Mouse (Mus musculus) CH12.LX (cell line): ENCODE measurements around the gene Akirin2. TPM values are rescaled to one million over a fixed set of nuclear protein-coding genes. Genes with fewer than 3 reads are reported as not detected.
A peak's percentile ranks its signal among the peaks of the same experiment; 100 is the strongest.

ENCODE experiments used
- DNase-seq: peaks from one replicate; pipeline ENCODE4 v3.0.0-alpha.2; 2013; ENCODE audit errors: extremely low read depth
- H3K27ac ChIP-seq: 2 replicates; pipeline ENCODE4 v1.5.1; 2012; ENCODE audit warnings: low read depth, mild to moderate bottlenecking, control low read depth, moderate library complexity; ENCODE audit not compliant: insufficient read depth
- H3K27me3 ChIP-seq: replicated peaks from 2 replicates; pipeline ENCODE3; 2012; ENCODE audit warnings: inconsistent platforms
- H3K36me3 ChIP-seq, 2 experiments: replicated peaks in 1 of 2; 2 replicates each; pipeline versions ENCODE3 to v1.6.1; 2012; ENCODE audit warnings: inconsistent platforms in 1 of 2, low read length in 1 of 2, mild to moderate bottlenecking in 1 of 2, mixed read lengths in 1 of 2, moderate library complexity in 1 of 2; ENCODE audit not compliant: control insufficient read depth in 1 of 2, insufficient read depth in 1 of 2
- H3K4me1 ChIP-seq, 2 experiments: 2 replicates each; pipeline ENCODE4 v1.6.1; 2012; ENCODE audit warnings: inconsistent platforms in 1 of 2, moderate library complexity in 1 of 2; ENCODE audit not compliant: insufficient read depth in 2 of 2, control insufficient read depth in 1 of 2
- H3K4me2 ChIP-seq: 2 replicates; pipeline ENCODE4 v1.6.1; 2012; ENCODE audit warnings: low read depth, mild to moderate bottlenecking, control low read depth; ENCODE audit not compliant: poor library complexity, insufficient read depth, severe bottlenecking
- H3K4me3 ChIP-seq, 3 experiments: fragments of 150-350 bp in 1 of 3; sonication (generic) in 1 of 3; replicated peaks in 1 of 3; 2 replicates each; pipeline versions ENCODE3 to v1.5.1; 2011 to 2012; ENCODE audit warnings: low read depth in 2 of 3, low read length in 2 of 3, mild to moderate bottlenecking in 2 of 3, moderate library complexity in 2 of 3, control low read depth in 1 of 3, improper control_type of control experiment in 1 of 3, inconsistent platforms in 1 of 3, mixed read lengths in 1 of 3; ENCODE audit not compliant: poor library complexity in 1 of 3
- H3K79me2 ChIP-seq: replicated peaks from 2 replicates; pipeline ENCODE4 v1.6.1; 2012; ENCODE audit warnings: mild to moderate bottlenecking, moderate library complexity; ENCODE audit not compliant: control insufficient read depth, poor library complexity, insufficient read depth, severe bottlenecking; ENCODE audit errors: extremely low read depth
- H3K9ac ChIP-seq: 2 replicates; pipeline ENCODE4 v1.6.1; 2012; ENCODE audit warnings: low read depth, mild to moderate bottlenecking, control low read depth, moderate library complexity; ENCODE audit not compliant: insufficient read depth
- H3K9me3 ChIP-seq: replicated peaks from 2 replicates; pipeline ENCODE3; 2012; ENCODE audit warnings: low read length, inconsistent platforms, mixed read lengths
- E2F4 ChIP-seq: IDR thresholded peaks from 2 replicates; pipeline ENCODE4 v1.6.1; 2011; ENCODE audit warnings: low read depth, low read length, improper control_type of control experiment; ENCODE audit not compliant: insufficient replicate concordance
- ELF1 ChIP-seq: IDR thresholded peaks from 2 replicates; pipeline ENCODE4 v1.6.1; 2014; ENCODE audit warnings: low read depth, mild to moderate bottlenecking, inconsistent platforms, low read length, improper control_type of control experiment
- JUN ChIP-seq: IDR thresholded peaks from 2 replicates; pipeline ENCODE4 v1.6.1; 2011; ENCODE audit warnings: low read depth, mild to moderate bottlenecking, low read length, improper control_type of control experiment, moderate library complexity; ENCODE audit not compliant: insufficient read depth
- KAT2A ChIP-seq: IDR thresholded peaks from 2 replicates; pipeline ENCODE4 v1.6.1; 2012; ENCODE audit warnings: low read length, improper control_type of control experiment, inconsistent platforms; ENCODE audit not compliant: insufficient replicate concordance
- MXI1 ChIP-seq: IDR thresholded peaks from 2 replicates; pipeline ENCODE4 v1.6.1; 2011; ENCODE audit warnings: mild to moderate bottlenecking, low read depth, low read length, improper control_type of control experiment
- NRF1 ChIP-seq: IDR thresholded peaks from 2 replicates; pipeline ENCODE4 v1.6.1; 2014; ENCODE audit warnings: low read depth, mild to moderate bottlenecking, inconsistent platforms, low read length, improper control_type of control experiment, moderate library complexity
- POLR2A ChIP-seq: IDR thresholded peaks from 2 replicates; pipeline ENCODE4 v1.6.1; 2011; ENCODE audit warnings: low read depth, mild to moderate bottlenecking, improper control_type of control experiment, low read length
- RCOR1 ChIP-seq: conservative IDR thresholded peaks from 2 replicates; pipeline ENCODE4 v1.6.1; 2012; ENCODE audit warnings: low read depth, mild to moderate bottlenecking, inconsistent platforms, low read length, improper control_type of control experiment
- SIN3A ChIP-seq: IDR thresholded peaks from 2 replicates; pipeline ENCODE4 v1.6.1; 2012; ENCODE audit warnings: low read length, improper control_type of control experiment, inconsistent platforms
- SMC3 ChIP-seq: IDR thresholded peaks from 2 replicates; pipeline ENCODE4 v1.6.1; 2011; ENCODE audit warnings: low read depth, low read length, improper control_type of control experiment
- TBP ChIP-seq: conservative IDR thresholded peaks from 2 replicates; pipeline ENCODE4 v1.6.1; 2011; ENCODE audit warnings: low read depth, low read length, improper control_type of control experiment
- USF1 ChIP-seq: IDR thresholded peaks from 2 replicates; pipeline ENCODE4 v1.6.1; 2014; ENCODE audit warnings: low read depth, mild to moderate bottlenecking, inconsistent platforms, low read length, improper control_type of control experiment
- ZC3H11A ChIP-seq: IDR thresholded peaks from 2 replicates; pipeline ENCODE4 v1.6.1; 2012; ENCODE audit warnings: low read depth, mild to moderate bottlenecking, inconsistent platforms, low read length, improper control_type of control experiment
- ZKSCAN1 ChIP-seq: IDR thresholded peaks from 2 replicates; pipeline ENCODE4 v1.6.1; 2012; ENCODE audit warnings: low read depth, inconsistent platforms, low read length, improper control_type of control experiment, borderline replicate concordance
- ZNF384 ChIP-seq: IDR thresholded peaks from 2 replicates; pipeline ENCODE4 v1.6.1; 2012; ENCODE audit warnings: low read depth, low read length, improper control_type of control experiment, inconsistent platforms
- dilution Hi-C: fragments of 300-500 bp; cut with MboI; formaldehyde crosslinking; loops from 2 replicates; pipeline ENCODE4 v1.14.3; 2020; ENCODE audit warnings: low sequenced_read_pairs; ENCODE audit not compliant: extremely low pct_unique_long_range_greater_than_20kb, extremely low pct_ligation_motif_present
- in situ Hi-C: fragments of 300-500 bp; cut with MboI; formaldehyde crosslinking; loops from 3 replicates; pipeline ENCODE4 v1.14.3; 2019; ENCODE audit warnings: low sequenced_read_pairs, low pct_ligation_motif_present, low pct_unique_long_range_greater_than_20kb, mixed read lengths
- polyA plus RNA-seq: library from polyadenylated mRNA; unstranded; fragments of >175 nt; gene quantifications from 2 replicates; pipeline ENCODE4 v1.2.1, GENCODE M21; 2012; ENCODE audit warnings: low read depth; ENCODE audit not compliant: insufficient read length
- total RNA-seq, 2 experiments: library from RNA; depleted of rRNA; stranded (reverse); fragments of 300-350 nt in 1 of 2; fragments of >200 nt in 1 of 2; gene quantifications; 2 replicates each; pipeline ENCODE4 v1.2.3; 2012 to 2014

Gene Akirin2
- total and polyA plus RNA-seq, 3 experiments = 30.4 to 60.6 (median 52.3) TPM

DNA sequence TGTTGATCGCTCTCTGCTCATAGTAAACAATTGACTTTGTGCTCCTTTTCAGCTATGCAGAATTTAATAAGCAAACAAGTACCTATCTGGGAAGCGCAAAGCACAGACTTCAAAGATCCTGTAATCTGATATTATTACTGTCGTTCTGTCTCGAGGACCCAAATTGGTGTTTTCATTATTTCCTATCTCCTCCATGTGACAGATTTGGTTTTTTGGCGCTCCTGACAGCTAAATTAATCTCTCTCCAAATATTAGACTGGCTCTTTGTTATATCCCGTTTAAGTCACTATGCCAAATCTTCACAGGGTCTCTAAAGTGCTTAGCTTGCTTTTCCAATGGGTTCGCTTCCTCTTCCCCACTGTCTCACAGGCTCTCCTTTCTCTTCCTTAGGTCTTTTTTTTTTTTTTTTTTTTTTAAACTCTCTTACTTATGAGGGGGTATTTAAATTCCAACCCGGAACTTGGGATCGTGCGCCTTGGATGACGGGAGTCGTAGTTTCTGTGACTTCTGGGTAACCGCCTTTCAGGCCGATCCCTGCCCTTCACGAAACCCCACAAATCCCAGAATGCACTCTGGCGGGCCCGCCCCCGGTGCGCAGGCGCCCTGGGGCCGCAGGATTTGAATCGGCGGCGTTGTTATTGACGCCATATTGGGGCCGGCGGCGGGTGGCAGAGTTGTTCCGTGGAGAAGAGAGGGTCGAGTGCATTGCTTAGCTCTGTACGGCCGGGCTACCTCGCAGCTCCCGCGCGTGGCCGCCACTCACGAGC, 573 bp upstream of the Akirin2 start (continued):
- TF ChIP-seq RCOR1 (no peak), ZNF384 (peak; percentile 99), USF1 (no peak), MXI1 (no peak; the same call in 1 of the 2 replicates), POLR2A (peak; percentile 80), E2F4 (no peak), NRF1 (peak; percentile 94), ZKSCAN1 (no peak), TBP (peak; percentile 74; the same call in 1 of the 2 replicates)

DNA sequence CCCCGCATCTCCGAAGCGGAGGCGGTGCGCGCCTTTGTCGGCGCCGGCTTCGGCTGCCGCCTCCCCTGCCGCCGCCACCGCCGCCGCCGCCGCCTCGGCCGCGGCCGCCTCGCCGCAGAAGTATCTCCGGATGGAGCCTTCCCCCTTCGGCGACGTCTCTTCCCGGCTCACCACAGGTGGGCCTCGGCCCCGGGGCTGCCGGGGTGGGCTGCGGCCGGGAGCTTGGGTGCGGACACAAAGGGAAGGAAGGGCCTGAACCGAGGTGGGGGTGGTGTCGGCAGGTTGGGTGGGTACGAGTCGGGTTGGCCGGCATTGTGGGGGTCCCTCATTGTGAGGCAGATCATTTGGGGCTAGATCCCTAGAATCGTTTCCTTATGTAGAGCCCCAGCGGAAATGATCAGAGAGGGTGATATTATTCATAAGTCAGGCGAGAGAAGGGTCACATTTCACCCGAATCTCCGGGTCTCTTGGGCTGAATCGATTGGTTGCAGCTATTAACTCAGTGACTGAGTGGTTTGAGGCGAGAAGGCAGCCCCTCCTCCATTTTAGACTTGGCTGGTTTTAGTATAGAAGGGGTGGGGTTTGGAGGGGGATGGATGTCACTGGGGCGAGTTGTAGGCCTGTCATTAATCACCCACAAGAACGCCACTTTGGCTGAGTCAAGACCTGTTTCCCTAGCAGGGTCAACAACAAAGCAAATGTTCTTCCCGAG, 517 bp downstream of the Akirin2 start:
- Histone ChIP-seq H3K27me3 (no peaks in the 10 kb centered on the region), H3K27ac (no peak overlapping the region; the same call in 1 of the 2 replicates), H3K9me3 (no peaks in the 10 kb centered on the region), H3K4me1 (peaks cover 3 to 24% of the 10 kb centered on the region in 2 experiments; a peak in 3 of 4 replicates), H3K79me2 (peaks cover 48% of the 10 kb centered on the region), H3K36me3 (peaks cover 7 to 11% of the 10 kb centered on the region in 2 experiments), H3K9ac (peak overlapping the region; percentile 96), H3K4me3 (peak overlapping the region; percentile 91 to 98 (median 95)), H3K4me2 (peak overlapping the region; percentile 94)
- dilution Hi-C loops = no loop called here
- TF ChIP-seq ZC3H11A (no peak), POLR2A (peak; percentile 21; the same call in 1 of the 2 replicates), ZNF384 (no peak), ELF1 (no peak), JUN (no peak)
- DNase-seq = peak; percentile 74
- in situ Hi-C loops = loop anchor here (25.0 kb wide), 1 partner anchor 1164 kb away; no protein-coding TSS in a partner anchor

DNA sequence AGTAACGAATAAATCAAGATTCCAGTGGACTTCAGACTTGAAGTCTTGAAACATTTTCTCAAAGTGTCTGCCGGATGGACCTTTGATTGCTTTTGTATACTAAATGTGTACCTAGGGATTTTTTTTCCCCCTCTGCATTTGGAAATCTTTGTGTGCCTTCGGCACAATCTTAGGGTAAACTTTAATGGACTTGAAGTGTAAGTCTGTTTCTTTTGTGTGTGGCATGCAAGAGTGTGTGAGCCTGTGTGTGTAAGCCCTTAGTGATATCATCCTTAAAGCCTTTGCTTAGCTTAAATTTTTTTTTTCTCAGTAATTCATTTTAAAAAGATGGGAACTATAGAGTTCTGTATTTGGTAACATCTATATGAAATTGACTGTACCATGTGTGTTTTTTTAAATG, 1.2 kb downstream of the Akirin2 start:
- H3K4me2 ChIP-seq = peak overlapping the region; percentile 94
- peaks cover 53% of the 10 kb centered on the region for H3K79me2 ChIP-seq
- H3K4me1 ChIP-seq = peaks cover 3 to 30% of the 10 kb centered on the region in 2 experiments; a peak in 3 of 4 replicates
- TF ChIP-seq JUN = no peak
- TF ChIP-seq KAT2A = no peak
- no peak for TF ChIP-seq RCOR1
- TF ChIP-seq USF1 = no peak
- no peak for TF ChIP-seq POLR2A
- no peak for TF ChIP-seq SIN3A
- TF ChIP-seq SMC3 = no peak
- TF ChIP-seq ELF1 = no peak
- TF ChIP-seq MXI1 = no peak
- no peak for TF ChIP-seq TBP
- H3K4me3 ChIP-seq = peak overlapping the region; percentile 91 to 98 (median 95)
- H3K27ac ChIP-seq = no peak overlapping the region
- peaks cover 7 to 11% of the 10 kb centered on the region in 2 experiments for H3K36me3 ChIP-seq
- in situ Hi-C loops (loop anchor here (25.0 kb wide), 1 partner anchor 1165 kb away; no protein-coding TSS in a partner anchor), dilution Hi-C loops (no loop called here)
- no peak for DNase-seq
- H3K9ac ChIP-seq = peak overlapping the region; percentile 96
- no peaks in the 10 kb centered on the region for H3K9me3 ChIP-seq
- H3K27me3 ChIP-seq = no peaks in the 10 kb centered on the region
